ENCODE assay signal across 8 mouse cellular contexts in genomic region chr1:167284258-167284836, GRCm38 (mm10). TPM values are rescaled to one million over a fixed set of nuclear protein-coding genes. Genes with fewer than 3 reads are reported as not detected.
DNase-seq lines count a peak whose midpoint lies in the region; ATAC-seq and TF ChIP-seq lines count a peak whose summit lies in the region.

No protein-coding gene starts in this region.

- H3K36me3 ChIP-seq in forebrain, embryonic 13.5 days (ENCODE audit: poor library complexity, severe bottlenecking) = no peaks in the 10 kb centered on the region
- H3K36me3 ChIP-seq in hindbrain, embryonic 14.5 days (replicated peaks; ENCODE audit: control insufficient read depth, insufficient read depth) = no peaks in the 10 kb centered on the region
- no peaks in the 10 kb centered on the region for H3K36me3 ChIP-seq in limb, embryonic 14.5 days (ENCODE audit: control insufficient read depth, insufficient read depth, low read length)
- no peaks in the 10 kb centered on the region for H3K36me3 ChIP-seq in midbrain, embryonic 14.5 days (ENCODE audit: control insufficient read depth, insufficient read depth, low read length)

- DNase-seq in cerebellum, adult 11 months = peak; percentile 62
- peak; percentile 91 for DNase-seq in brain, embryonic 14.5 days (ENCODE audit: low read depth)
- peak; percentile 77 for DNase-seq in hindbrain, embryonic 14.5 days (ENCODE audit: low spot score)
- no peak for DNase-seq in limb, embryonic 14.5 days (ENCODE audit: low spot score)
- peak; percentile 88 for DNase-seq in midbrain, embryonic 14.5 days
- DNase-seq in spleen, postnatal 14 days (ENCODE audit: low spot score in 2 of 2) = peak; percentile 36 to 43

- no peaks in the 10 kb centered on the region for H3K9me3 ChIP-seq in forebrain, embryonic 13.5 days (replicated peaks)
- H3K9me3 ChIP-seq in hindbrain, embryonic 14.5 days (ENCODE audit: control insufficient read depth, low read length) = no peaks in the 10 kb centered on the region
- no peaks in the 10 kb centered on the region for H3K9me3 ChIP-seq in limb, embryonic 14.5 days (ENCODE audit: control insufficient read depth, low read length)
- H3K9me3 ChIP-seq in midbrain, embryonic 14.5 days (ENCODE audit: control insufficient read depth, low read length) = no peaks in the 10 kb centered on the region

- peak; percentile 28; the same call in 1 of the 2 replicates for TF ChIP-seq POLR2A in brain, embryonic 14.5 days (IDR thresholded peaks at IDR 0.05; ENCODE audit: borderline replicate concordance, extremely low read depth, insufficient read depth, insufficient read length, poor library complexity, severe bottlenecking)
- 0 out of 2 replicates have a peak, but pooled peaks have one; percentile 2 for TF ChIP-seq POLR2A in limb, embryonic 14.5 days (IDR thresholded peaks at IDR 0.05; ENCODE audit: borderline replicate concordance, extremely low read depth, insufficient read depth, insufficient read length)

- no peaks in the 10 kb centered on the region; the same call in 1 of the 2 replicates for H3K27me3 ChIP-seq in forebrain, embryonic 13.5 days
- H3K27me3 ChIP-seq in hindbrain, embryonic 14.5 days (ENCODE audit: control insufficient read depth, insufficient read depth, low read length) = no peaks in the 10 kb centered on the region
- no peaks in the 10 kb centered on the region for H3K27me3 ChIP-seq in limb, embryonic 14.5 days (ENCODE audit: control insufficient read depth, insufficient read depth, low read length)
- no peaks in the 10 kb centered on the region for H3K27me3 ChIP-seq in midbrain, embryonic 14.5 days (ENCODE audit: control insufficient read depth, insufficient read depth, low read length)

- peaks cover 35% of the 10 kb centered on the region for H3K4me1 ChIP-seq in forebrain, embryonic 13.5 days
- peaks cover 19% of the 10 kb centered on the region for H3K4me1 ChIP-seq in hindbrain, embryonic 14.5 days (replicated peaks; ENCODE audit: control insufficient read depth, insufficient read depth, low read length)
- peaks cover 12% of the 10 kb centered on the region; the same call in 1 of the 2 replicates for H3K4me1 ChIP-seq in limb, embryonic 14.5 days (ENCODE audit: control insufficient read depth, insufficient read depth, low read length)
- H3K4me1 ChIP-seq in midbrain, embryonic 14.5 days (ENCODE audit: control insufficient read depth, insufficient read depth, low read length) = peaks cover 24% of the 10 kb centered on the region

- peak overlapping the region; percentile 89 for H3K4me3 ChIP-seq in forebrain, embryonic 13.5 days
- peak overlapping the region; percentile 86 for H3K4me3 ChIP-seq in hindbrain, embryonic 14.5 days (replicated peaks; ENCODE audit: low read length)
- H3K4me3 ChIP-seq in limb, embryonic 14.5 days (replicated peaks; ENCODE audit: low read length) = peak overlapping the region; percentile 89
- peak overlapping the region; percentile 95 for H3K4me3 ChIP-seq in midbrain, embryonic 14.5 days (replicated peaks; ENCODE audit: low read depth, low read length)

- peak overlapping the region; percentile 98 for H3K27ac ChIP-seq in forebrain, embryonic 13.5 days
- H3K27ac ChIP-seq in hindbrain, embryonic 14.5 days = peak overlapping the region; percentile 97
- peak overlapping the region; percentile 90 for H3K27ac ChIP-seq in limb, embryonic 14.5 days (replicated peaks; ENCODE audit: low read depth, low read length)
- peak overlapping the region; percentile 98 for H3K27ac ChIP-seq in midbrain, embryonic 14.5 days (replicated peaks; ENCODE audit: low read depth, low read length)

- ATAC-seq in cerebellum, adult (ENCODE audit: insufficient number of reproducible peaks, low FRiP score, low TSS enrichment) = no peak; the same call in 1 of the 2 replicates
- ATAC-seq in forebrain, embryonic 13.5 days = peak; percentile 61
- ATAC-seq in hindbrain, embryonic 14.5 days (ENCODE audit: low FRiP score) = peak; percentile 69
- peak; percentile 31 for ATAC-seq in limb, embryonic 14.5 days (ENCODE audit: low FRiP score, low read depth)
- peak; percentile 51 for ATAC-seq in midbrain, embryonic 14.5 days (ENCODE audit: low FRiP score, low TSS enrichment)

- peak overlapping the region; percentile 71 for H3K4me2 ChIP-seq in forebrain, embryonic 13.5 days
- H3K4me2 ChIP-seq in hindbrain, embryonic 14.5 days (replicated peaks) = peak overlapping the region; percentile 66
- peak overlapping the region; percentile 86 for H3K4me2 ChIP-seq in limb, embryonic 14.5 days (replicated peaks; ENCODE audit: low read depth, low read length, severe bottlenecking)
- peak overlapping the region; percentile 75 for H3K4me2 ChIP-seq in midbrain, embryonic 14.5 days (ENCODE audit: low read length)

- TF ChIP-seq CTCF in brain, embryonic 14.5 days (IDR thresholded peaks at IDR 0.05; ENCODE audit: borderline replicate concordance, extremely low read depth, insufficient read depth, insufficient read length) = 0 out of 2 replicates have a peak, but pooled peaks have one; percentile 0

- peak overlapping the region; percentile 96 for H3K9ac ChIP-seq in forebrain, embryonic 13.5 days
- peak overlapping the region; percentile 93 for H3K9ac ChIP-seq in hindbrain, embryonic 14.5 days
- H3K9ac ChIP-seq in limb, embryonic 14.5 days (ENCODE audit: low read depth, low read length, severe bottlenecking) = peak overlapping the region; percentile 84
- peak overlapping the region; percentile 93 for H3K9ac ChIP-seq in midbrain, embryonic 14.5 days (replicated peaks; ENCODE audit: low read length)

- WGBS in forebrain, embryonic 13.5 days = under 1% methylated on average over 69 of the region's 73 CpGs
- WGBS in hindbrain, embryonic 14.5 days = under 1% methylated on average over 48 of the region's 73 CpGs
- WGBS in limb, embryonic 14.5 days = 0% methylated on average over 31 of the region's 73 CpGs
- under 1% methylated on average over 73 of the region's 73 CpGs for WGBS in midbrain, embryonic 14.5 days

RNA-seq across cellular contexts. Expression of gene Uck2, which starts 0.8 kb away (rescaled TPM):
- 37.8 and 53.1 TPM in 2 replicates for polyA plus RNA-seq in brain, embryonic 14.5 days (2012; rRNA removed)
- 72.7 and 73.6 TPM in 2 replicates for polyA plus RNA-seq in forebrain, embryonic 13.5 days (2015; fragmentation: Nextera tagmentation; extraction: Ambion mirVana)
- 48.8 and 49.6 TPM in 2 replicates for polyA plus RNA-seq in hindbrain, embryonic 14.5 days (2014; fragmentation: Nextera tagmentation; extraction: Ambion mirVana)
- 42.5 and 45.7 TPM in 2 replicates for polyA plus RNA-seq in limb, embryonic 14.5 days (2012; rRNA removed)
- polyA plus RNA-seq in limb, embryonic 14.5 days (2014; fragmentation: Nextera tagmentation; extraction: Ambion mirVana) = 69.3 and 78.2 TPM in 2 replicates
- 51.1 and 54.1 TPM in 2 replicates for polyA plus RNA-seq in midbrain, embryonic 14.5 days (2014; fragmentation: Nextera tagmentation; extraction: Ambion mirVana)

RNA-seq across cellular contexts. Expression of gene Tmco1, which starts 23.8 kb away (rescaled TPM):
- polyA plus RNA-seq in brain, embryonic 14.5 days (2012; rRNA removed) = 64.4 and 78.7 TPM in 2 replicates
- 73.7 and 74.1 TPM in 2 replicates for polyA plus RNA-seq in forebrain, embryonic 13.5 days (2015; fragmentation: Nextera tagmentation; extraction: Ambion mirVana)
- polyA plus RNA-seq in hindbrain, embryonic 14.5 days (2014; fragmentation: Nextera tagmentation; extraction: Ambion mirVana) = 67.8 and 72.0 TPM in 2 replicates
- polyA plus RNA-seq in limb, embryonic 14.5 days (2012; rRNA removed) = 73.4 and 86.4 TPM in 2 replicates
- polyA plus RNA-seq in limb, embryonic 14.5 days (2014; fragmentation: Nextera tagmentation; extraction: Ambion mirVana) = 84.6 and 86.5 TPM in 2 replicates
- polyA plus RNA-seq in midbrain, embryonic 14.5 days (2014; fragmentation: Nextera tagmentation; extraction: Ambion mirVana) = 65.4 and 69.0 TPM in 2 replicates
